Mouse (Mus musculus) midbrain, postnatal 0 days (tissue): Measurements from ENCODE around the gene Dnaja2. TPM values are rescaled to one million over a fixed set of nuclear protein-coding genes. Genes with fewer than 3 reads are reported as not detected.

ENCODE experiments used
- ATAC-seq: fragments of 200-750 bp; cut with Nextera tagmentation; 2 replicates; pipeline ENCODE4 v1.8.0; 2017; ENCODE audit warnings: moderate number of reproducible peaks, mild to moderate bottlenecking, moderate TSS enrichment, moderate library complexity; ENCODE audit not compliant: low FRiP score
- DNase-seq: peaks from one replicate; pipeline ENCODE4 v3.0.0-alpha.2; 2015; ENCODE audit warnings: low spot score
- H3K27ac ChIP-seq: fragments of 300-500 bp; sonication (generic); 2 replicates; pipeline ENCODE4 v1.5.1; 2014; ENCODE audit warnings: low read depth, mild to moderate bottlenecking, low read length, mixed read lengths
- H3K27me3 ChIP-seq: fragments of 300-500 bp; sonication (generic); 2 replicates; pipeline ENCODE4 v1.6.1; 2014; ENCODE audit warnings: low read length, control low read depth, mixed read lengths; ENCODE audit not compliant: insufficient read depth
- H3K36me3 ChIP-seq: fragments of 300-500 bp; sonication (generic); 2 replicates; pipeline ENCODE4 v1.6.1; 2014; ENCODE audit warnings: low read length, control low read depth, mixed read lengths; ENCODE audit not compliant: insufficient read depth
- H3K4me1 ChIP-seq: fragments of 300-500 bp; sonication (generic); 2 replicates; pipeline ENCODE4 v1.6.1; 2014; ENCODE audit warnings: mild to moderate bottlenecking, control low read depth, antibody characterized with exemption, low read length, mixed read lengths; ENCODE audit not compliant: insufficient read depth
- H3K4me2 ChIP-seq: fragments of 300-500 bp; sonication (generic); 2 replicates; pipeline ENCODE4 v1.6.1; 2014; ENCODE audit warnings: low read depth, mild to moderate bottlenecking, low read length, mixed read lengths; ENCODE audit not compliant: poor library complexity, severe bottlenecking
- H3K4me3 ChIP-seq: fragments of 300-500 bp; sonication (generic); 2 replicates; pipeline ENCODE4 v1.5.1; 2014; ENCODE audit warnings: low read depth, mild to moderate bottlenecking, low read length, moderate library complexity
- H3K9ac ChIP-seq: fragments of 300-500 bp; sonication (generic); replicated peaks from 2 replicates; pipeline ENCODE4 v1.6.1; 2014; ENCODE audit warnings: mild to moderate bottlenecking, low read length, moderate library complexity, mixed read lengths; ENCODE audit not compliant: poor library complexity, severe bottlenecking
- H3K9me3 ChIP-seq: fragments of 300-500 bp; sonication (generic); 2 replicates; pipeline ENCODE4 v1.6.1; 2016; ENCODE audit warnings: low read length, control low read depth
- CTCF ChIP-seq: IDR thresholded peaks from 2 replicates; pipeline ENCODE4 v1.5.1; 2016; ENCODE audit warnings: antibody characterized with exemption, mild to moderate bottlenecking
- WGBS: fragments of 180-500 bp; shearing (Covaris S2); extraction: QIAGEN DNeasy Blood & Tissue Kit; methylation state at CpG from one replicate; pipeline ENCODE4 v1.1.7; 2014; 5-methylcytosine and 5-hydroxymethylcytosine counted together
- polyA plus RNA-seq: library from polyadenylated mRNA; unstranded; fragments of >200 nt; fragmentation: Nextera tagmentation; extraction: Ambion mirVana; gene quantifications from 2 replicates; pipeline ENCODE4 v1.2.1, GENCODE M21; 2015
- total RNA-seq: library from RNA; depleted of rRNA; stranded (reverse); fragments of >200 nt; gene quantifications from 2 replicates; pipeline ENCODE4 v1.2.3, GENCODE M21; 2014

Gene Dnaja2
- total and polyA plus RNA-seq, 2 experiments from 2014 or later, result 66.9 to 145 TPM

GRCm38 (mm10) chr8:85551934-85552333 lies 3.2 kb downstream of the Dnaja2 start:
- H3K36me3 ChIP-seq, result peaks cover 19% of the 10 kb centered on the region; the same call in 1 of the 2 replicates
- DNase-seq, result no peak
- no peak overlapping the region for H3K9ac ChIP-seq
- no peaks in the 10 kb centered on the region for H3K9me3 ChIP-seq
- WGBS, result 96% methylated on average over 1 of the region's 1 CpGs
- TF ChIP-seq CTCF, result peak; percentile 25; the same call in 1 of the 2 replicates
- ATAC-seq, result no peak
- no peak overlapping the region for H3K4me3 ChIP-seq
- no peak overlapping the region for H3K27ac ChIP-seq
- no peak overlapping the region for H3K4me2 ChIP-seq
- no peaks in the 10 kb centered on the region for H3K4me1 ChIP-seq
- H3K27me3 ChIP-seq, result no peaks in the 10 kb centered on the region

GRCm38 (mm10) chr8:85536332-85536731 lies 18.8 kb downstream of the Dnaja2 start:
- H3K4me3 ChIP-seq, result no peak overlapping the region
- H3K4me2 ChIP-seq, result no peak overlapping the region
- H3K4me1 ChIP-seq, result no peaks in the 10 kb centered on the region
- no peak overlapping the region for H3K9ac ChIP-seq
- no peaks in the 10 kb centered on the region for H3K27me3 ChIP-seq
- H3K27ac ChIP-seq, result no peak overlapping the region
- H3K36me3 ChIP-seq, result peaks cover 19% of the 10 kb centered on the region
- no peak for ATAC-seq
- WGBS, result 98% methylated on average over 2 of the region's 2 CpGs
- no peak for DNase-seq
- H3K9me3 ChIP-seq, result no peaks in the 10 kb centered on the region
- TF ChIP-seq CTCF, result no peak

GRCm38 (mm10) chr8:85534163-85534562 lies 21.0 kb downstream of the Dnaja2 start:
- WGBS, result 69% methylated on average over 1 of the region's 1 CpGs
- DNase-seq (no peak), ATAC-seq (no peak)
- no peaks in the 10 kb centered on the region for H3K9me3 ChIP-seq
- no peak overlapping the region for H3K4me3 ChIP-seq
- H3K4me2 ChIP-seq, result no peak overlapping the region
- TF ChIP-seq CTCF, result no peak
- no peak overlapping the region for H3K9ac ChIP-seq
- no peak overlapping the region for H3K27ac ChIP-seq
- no peaks in the 10 kb centered on the region for H3K4me1 ChIP-seq
- H3K27me3 ChIP-seq, result no peaks in the 10 kb centered on the region
- peaks cover 14% of the 10 kb centered on the region for H3K36me3 ChIP-seq

- H3K4me3 ChIP-seq, result no peak overlapping the region
- TF ChIP-seq CTCF, result no peak
- H3K9me3 ChIP-seq, result no peaks in the 10 kb centered on the region
- no peak for DNase-seq
- H3K9ac ChIP-seq, result no peak overlapping the region
- H3K4me2 ChIP-seq, result no peak overlapping the region
- 96% methylated on average over 2 of the region's 2 CpGs for WGBS
- H3K27ac ChIP-seq, result no peak overlapping the region
- ATAC-seq, result no peak
- peaks cover 7% of the 10 kb centered on the region for H3K36me3 ChIP-seq
- no peaks in the 10 kb centered on the region for H3K4me1 ChIP-seq
- no peaks in the 10 kb centered on the region for H3K27me3 ChIP-seq
Measured at GRCm38 (mm10) chr8:85533434-85533833, 21.7 kb downstream of the Dnaja2 start.

- no peak for ATAC-seq
- no peak for DNase-seq
- WGBS, result 88% methylated on average over 4 of the region's 4 CpGs
Measured at GRCm38 (mm10) chr8:85532843-85533242, 22.3 kb downstream of the Dnaja2 start.

GRCm38 (mm10) chr8:85531471-85531870 lies 23.7 kb downstream of the Dnaja2 start:
- no peak overlapping the region for H3K4me3 ChIP-seq
- H3K27ac ChIP-seq, result no peak overlapping the region
- no peaks in the 10 kb centered on the region for H3K9me3 ChIP-seq
- no peak for DNase-seq
- no peak for ATAC-seq
- peaks cover 7% of the 10 kb centered on the region; the same call in 1 of the 2 replicates for H3K36me3 ChIP-seq
- no peak overlapping the region for H3K9ac ChIP-seq
- 91% methylated on average over 3 of the region's 3 CpGs for whole genome bisulfite sequencing
- H3K27me3 ChIP-seq, result no peaks in the 10 kb centered on the region
- H3K4me1 ChIP-seq, result no peaks in the 10 kb centered on the region
- H3K4me2 ChIP-seq, result no peak overlapping the region
- no peak for TF ChIP-seq CTCF

More at GRCm38 (mm10) chr8:85532843-85533242, 22.3 kb downstream of the Dnaja2 start:
- H3K4me2 ChIP-seq, result no peak overlapping the region
- H3K4me3 ChIP-seq, result no peak overlapping the region
- TF ChIP-seq CTCF, result no peak
- H3K27me3 ChIP-seq, result no peaks in the 10 kb centered on the region
- H3K4me1 ChIP-seq, result no peaks in the 10 kb centered on the region
- H3K9ac ChIP-seq, result no peak overlapping the region
- H3K27ac ChIP-seq, result no peak overlapping the region
- peaks cover 3% of the 10 kb centered on the region for H3K36me3 ChIP-seq
- H3K9me3 ChIP-seq, result no peaks in the 10 kb centered on the region
